Mouse (Mus musculus) adrenal gland, adult 2 months (tissue): ENCODE data around the gene Celsr2. TPM values are rescaled to one million over a fixed set of nuclear protein-coding genes. Genes with fewer than 3 reads are reported as not detected.
A peak's percentile ranks its signal among the peaks of the same experiment; 100 is the strongest.

Experiments
- DNase-seq: peaks from one replicate; pipeline ENCODE4 v3.0.0; 2021
- polyA plus RNA-seq: library from polyadenylated mRNA; depleted of rRNA; stranded (reverse); fragments of >200 nt; gene quantifications from 2 replicates; pipeline ENCODE4 v1.2.3, GENCODE M21; 2012
- total RNA-seq, 2 experiments: library from RNA; stranded (reverse); gene quantifications; 2 replicates each; pipeline ENCODE4 v1.2.3; 2021

Gene Celsr2
- total and polyA plus RNA-seq, 3 experiments, result 6.1 to 9.9 (median 8.3) TPM

DNA sequence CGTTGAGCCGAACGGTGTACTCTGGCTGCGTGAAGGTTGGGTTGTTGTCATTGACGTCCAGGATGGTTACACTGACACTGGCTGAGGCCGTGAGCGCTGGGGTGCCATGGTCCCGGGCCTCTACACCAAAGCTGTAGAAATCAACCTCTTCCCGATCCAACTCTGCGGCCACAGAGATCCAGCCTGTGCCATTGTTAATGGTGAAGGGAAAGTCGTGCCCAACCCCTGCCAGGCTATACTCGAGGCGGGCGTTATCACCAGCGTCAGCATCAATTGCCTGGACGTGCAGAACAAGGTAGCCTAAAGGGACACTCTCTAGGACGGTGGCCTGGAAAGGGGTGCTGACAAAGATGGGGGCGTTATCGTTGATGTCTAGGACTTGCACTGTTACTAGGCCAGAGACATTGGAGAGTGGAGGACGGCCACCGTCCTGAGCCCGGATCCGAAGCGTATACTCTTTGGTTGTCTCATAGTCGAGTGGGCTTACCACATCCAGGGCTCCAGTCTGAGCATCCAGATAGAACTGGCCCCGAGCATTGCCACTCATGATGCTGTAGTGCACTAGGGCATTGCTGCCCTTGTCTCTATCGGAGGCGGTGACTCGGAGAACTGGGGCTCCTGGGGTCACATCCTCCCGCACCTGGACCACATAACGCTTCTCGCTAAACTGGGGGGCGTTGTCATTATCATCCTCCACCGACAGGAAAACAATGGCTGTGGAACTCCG lies 1.6 kb downstream of the Celsr2 start:
- DNase-seq, result no peak

DNA sequence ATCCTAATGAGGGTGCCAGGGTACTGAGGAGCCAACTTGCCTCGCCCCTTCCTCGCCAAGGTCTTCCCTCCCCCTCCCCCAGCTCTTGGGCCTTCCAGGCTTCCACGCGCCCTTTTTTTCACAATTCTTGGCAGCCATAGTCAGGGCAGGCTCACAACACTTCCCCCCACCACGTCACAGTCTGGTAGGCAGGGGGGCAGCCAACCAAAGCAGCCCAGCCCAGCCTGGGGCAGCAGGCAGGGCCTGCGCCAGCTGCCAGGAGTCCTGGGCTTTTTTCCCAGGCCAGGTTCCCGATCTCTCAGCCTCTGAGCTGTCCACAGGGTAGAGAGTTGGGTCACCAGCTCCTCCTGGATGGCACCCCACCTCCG lies 3.6 kb downstream of the Celsr2 start:
- no peak for DNase-seq

DNA sequence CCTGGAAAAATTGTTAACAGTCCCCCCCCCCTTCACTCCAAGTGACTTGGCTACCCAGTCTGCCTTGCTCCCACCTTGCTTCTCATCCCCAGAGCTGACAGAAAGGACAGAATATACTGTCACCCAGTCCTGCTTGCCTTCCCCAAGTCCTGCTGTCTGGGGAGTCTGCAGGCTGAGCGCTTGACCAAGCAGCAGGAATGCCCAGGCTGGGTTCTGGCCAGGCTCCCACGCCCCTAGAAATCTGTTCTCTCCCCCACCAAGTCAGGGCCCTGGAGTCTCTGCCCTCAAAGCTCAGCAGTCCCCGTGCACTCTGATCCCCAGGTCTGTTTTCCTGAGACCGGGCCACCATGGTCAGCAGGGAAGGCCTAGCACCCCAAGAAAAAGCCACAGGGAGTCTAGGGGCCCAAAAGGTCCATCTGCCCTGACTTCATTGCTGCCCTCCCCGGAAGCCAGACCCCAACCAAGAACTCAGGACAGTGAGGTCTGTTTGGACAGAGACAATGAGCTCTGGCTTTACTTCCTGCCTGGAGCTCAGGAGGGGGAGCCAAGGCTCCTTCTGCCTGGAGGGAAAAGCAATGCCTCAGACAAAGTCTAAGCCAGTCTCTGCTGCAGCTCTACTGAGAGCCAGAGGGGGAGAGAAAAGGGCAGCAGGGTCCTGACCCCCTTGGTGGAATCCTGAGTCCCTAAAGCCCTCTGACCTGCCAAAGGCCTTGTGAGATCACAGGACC lies 4.2 kb downstream of the Celsr2 start:
- no peak for DNase-seq

DNA sequence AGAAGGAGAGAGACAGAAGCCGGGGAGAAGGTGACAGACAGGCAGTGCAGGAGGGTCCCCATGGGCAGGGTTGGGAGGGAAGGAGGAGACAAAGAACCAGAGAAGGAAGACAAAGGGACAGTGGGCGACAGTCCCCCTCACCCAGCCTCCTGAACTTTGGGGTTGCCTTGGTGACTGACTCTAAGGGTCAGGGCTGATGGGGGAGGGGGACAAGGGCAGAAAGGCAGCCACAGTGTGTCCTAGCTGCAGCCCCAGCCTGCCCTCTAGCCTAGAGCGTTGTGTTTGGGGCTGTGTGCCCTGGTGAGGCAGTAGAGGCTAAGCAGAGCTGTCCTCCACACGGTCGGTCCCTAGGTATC lies 5.0 kb downstream of the Celsr2 start:
- no peak for DNase-seq

DNA sequence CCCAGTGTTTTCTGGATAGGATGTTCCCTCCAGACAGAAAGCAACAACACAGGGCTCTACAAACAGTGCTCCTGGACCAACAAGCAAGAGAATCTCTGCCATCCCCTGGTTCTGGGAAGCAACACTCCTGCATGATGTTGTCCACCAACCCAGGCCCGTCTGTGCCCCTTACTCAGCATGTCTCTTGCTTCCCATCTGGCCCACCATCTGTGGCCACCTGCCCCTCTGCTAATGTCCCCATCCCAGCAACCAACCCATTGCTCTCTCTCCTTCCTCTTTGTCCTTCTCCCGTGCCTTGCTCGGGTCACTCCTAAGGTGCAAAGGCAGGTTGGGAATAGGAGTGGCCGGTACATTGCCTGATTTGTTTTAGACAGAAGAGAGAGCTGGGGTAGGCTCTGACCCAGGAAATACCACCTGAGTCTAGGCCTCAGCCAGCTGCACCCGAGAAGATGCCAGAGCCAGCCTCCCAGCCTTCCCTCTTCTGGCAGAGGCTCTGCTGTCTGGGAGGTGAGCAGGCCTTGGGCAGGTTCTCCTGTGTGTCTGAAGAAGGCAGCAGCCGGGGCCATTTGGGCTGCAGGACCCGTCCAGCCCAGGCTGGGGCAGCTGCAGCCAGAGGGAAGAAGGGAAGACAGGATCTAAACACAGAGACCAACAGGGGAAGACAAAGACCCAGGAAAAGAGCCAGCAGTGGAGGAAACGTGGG lies 5.5 kb downstream of the Celsr2 start:
- DNase-seq, result no peak

DNA sequence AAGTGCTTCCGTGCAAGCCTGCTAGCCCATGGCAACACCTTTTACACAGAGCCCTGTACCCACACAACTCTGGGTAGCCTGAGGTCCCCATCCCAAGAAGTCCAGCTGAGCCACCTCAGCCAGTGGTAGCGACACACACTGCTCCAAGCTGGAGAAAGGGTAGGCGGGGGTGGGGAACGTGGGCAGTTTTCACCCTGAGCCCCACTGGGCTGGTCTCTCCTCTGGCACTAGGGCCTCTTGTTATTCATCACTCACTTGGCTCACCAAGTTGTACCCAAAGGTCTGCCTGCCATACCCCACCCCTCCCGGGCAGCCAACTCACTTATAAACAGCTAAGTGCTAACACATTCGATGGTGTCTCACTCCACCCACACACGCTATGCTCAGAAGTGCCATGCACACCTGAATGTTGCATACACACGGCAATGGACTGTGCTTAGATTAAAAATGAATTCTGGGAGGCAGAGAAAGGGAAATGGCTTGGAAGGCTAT lies 6.8 kb downstream of the Celsr2 start:
- DNase-seq, result no peak

DNA sequence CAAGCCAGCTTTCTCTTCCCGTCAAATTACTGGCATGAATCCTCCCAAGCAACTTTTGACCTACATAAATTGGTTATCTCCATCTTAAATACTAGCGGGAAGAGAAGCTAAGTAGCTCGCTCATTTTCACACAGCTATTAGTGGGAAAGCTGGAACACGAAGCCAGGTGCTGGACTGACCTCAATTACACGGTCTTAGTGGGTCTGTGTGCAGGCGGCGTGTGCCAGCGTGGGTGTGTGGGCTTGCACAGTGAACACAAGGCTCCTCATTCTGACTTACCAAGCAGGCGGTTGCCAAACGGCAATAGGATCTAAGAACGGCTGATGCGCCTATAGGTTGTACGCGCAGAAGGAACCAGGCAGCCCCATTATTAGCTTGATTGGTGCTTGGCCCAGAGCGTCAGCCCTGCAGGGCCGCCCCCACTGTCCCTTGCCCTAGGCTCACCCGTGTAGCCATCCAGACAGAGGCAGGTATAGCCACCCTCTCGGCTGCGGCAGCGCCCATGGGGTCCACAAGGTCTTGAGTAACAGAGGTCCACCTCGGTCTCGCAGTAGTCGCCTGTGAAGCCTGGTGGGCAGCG lies 9.0 kb downstream of the Celsr2 start:
- DNase-seq, result no peak

DNA sequence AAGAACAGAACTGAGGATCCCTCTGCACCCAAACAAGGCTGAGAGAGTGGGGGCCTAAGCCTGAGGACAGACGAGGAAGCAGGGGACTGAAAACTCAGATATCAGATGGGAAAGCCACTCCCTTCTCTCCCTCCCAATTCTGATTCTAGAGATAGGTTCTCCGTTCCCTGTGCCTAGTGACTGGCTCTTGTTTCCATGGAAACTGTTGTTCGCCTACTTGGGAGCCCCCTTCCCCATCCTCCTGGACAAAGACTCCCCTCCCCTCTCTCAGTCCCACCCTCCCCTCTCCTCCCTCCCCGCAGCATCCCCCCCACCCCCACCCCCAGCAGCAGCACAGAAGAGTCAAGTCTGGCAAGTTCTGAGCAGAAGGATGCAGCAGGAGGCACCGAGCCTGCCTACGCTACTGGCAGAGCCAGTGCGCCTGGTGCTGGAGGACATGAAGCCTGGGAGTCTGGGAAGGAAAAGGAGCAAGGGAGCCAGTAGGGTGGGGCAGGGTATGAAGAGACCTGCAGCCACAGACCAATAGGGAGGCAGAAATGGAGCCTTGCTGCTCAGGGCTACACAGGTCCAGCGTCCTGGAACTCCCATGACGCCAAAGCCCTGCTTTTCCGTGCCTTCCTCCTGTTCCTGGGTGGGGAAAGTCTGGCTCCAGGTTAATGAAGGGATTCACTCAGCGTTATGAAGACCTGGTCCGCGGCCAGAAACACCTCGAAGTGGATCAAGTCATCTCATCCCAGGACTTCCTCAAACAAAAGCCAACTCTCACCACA lies 9.6 kb downstream of the Celsr2 start:
- no peak for DNase-seq

DNA sequence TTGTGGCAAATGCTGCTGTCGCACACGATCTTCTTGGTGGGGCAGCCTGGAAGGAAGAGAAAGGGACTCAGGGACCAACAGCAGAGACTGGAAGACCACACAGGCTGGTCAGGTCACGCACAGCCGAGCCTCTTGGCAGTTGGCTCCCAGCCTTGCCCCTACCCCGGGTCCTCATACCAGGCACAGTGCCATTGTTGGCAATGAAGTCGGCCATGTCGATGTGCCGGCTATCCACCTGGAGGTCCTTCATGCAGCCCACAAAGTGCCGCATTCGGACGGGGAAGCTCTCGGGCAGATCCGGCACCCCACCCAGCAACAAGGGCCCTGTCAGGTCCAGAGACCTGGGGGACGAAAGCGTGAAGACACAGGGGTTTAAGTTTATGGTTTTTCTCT lies 12.8 kb downstream of the Celsr2 start:
- no peak for DNase-seq

DNA sequence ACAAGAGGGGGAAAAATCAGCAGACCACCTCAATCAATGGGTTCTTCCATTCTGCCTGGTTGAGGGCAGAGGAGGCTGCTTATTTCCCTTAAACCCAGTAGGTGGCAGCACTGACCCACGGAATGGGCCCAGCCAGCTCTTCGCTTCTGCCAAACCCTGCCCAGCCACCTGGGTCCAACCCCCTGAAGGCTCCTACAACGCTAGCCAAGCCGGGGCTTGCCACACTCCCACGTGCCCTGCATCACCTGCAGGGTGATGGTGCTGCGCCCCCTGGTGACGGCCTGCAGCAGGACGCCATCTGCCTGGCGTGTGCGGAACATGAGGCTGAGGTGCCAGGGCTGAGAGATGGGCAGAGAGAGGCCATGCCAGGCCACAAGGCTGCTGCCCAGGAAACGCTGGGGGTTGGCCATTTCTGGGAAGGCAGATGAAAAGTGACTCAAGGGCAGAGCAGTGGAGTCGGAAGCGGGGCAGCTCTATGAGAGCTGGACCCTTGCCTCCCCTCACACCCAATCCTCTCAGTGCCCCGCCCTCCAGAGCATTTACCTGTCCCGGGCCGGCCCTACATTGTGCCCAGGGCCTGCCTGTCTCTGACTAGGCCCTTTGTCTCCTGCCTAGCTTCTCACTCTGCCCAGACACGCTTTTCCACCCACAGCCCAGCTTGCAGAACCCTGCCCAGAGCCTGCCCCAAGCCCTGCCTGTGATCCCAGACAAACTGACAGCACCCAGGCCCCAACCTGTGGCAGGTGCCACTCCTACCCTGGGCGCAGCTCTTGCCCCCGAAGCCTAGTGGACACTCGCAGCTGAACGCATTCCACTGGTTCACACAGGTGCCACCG lies 13.4 kb downstream of the Celsr2 start:
- peak; percentile 90 for DNase-seq

DNA sequence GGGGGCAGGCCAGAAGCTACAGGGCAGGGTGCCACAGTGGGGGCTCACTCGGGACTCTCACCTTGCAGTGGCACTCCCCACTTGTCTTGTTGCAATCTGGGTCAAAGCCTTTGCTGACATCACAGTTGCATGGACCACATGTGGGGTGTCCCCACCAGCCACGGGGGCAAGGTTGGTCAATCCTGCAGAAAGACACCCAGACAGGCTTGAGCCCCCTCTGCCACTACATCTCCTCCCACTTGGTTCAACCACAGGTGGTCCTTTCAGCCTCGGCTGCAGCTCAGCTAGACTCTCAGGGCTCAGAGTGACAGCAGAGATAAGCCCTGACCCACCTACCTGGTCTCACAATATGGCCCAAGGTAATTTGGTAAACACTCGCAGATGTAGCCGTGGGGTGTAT lies 14.9 kb downstream of the Celsr2 start:
- DNase-seq, result no peak

DNA sequence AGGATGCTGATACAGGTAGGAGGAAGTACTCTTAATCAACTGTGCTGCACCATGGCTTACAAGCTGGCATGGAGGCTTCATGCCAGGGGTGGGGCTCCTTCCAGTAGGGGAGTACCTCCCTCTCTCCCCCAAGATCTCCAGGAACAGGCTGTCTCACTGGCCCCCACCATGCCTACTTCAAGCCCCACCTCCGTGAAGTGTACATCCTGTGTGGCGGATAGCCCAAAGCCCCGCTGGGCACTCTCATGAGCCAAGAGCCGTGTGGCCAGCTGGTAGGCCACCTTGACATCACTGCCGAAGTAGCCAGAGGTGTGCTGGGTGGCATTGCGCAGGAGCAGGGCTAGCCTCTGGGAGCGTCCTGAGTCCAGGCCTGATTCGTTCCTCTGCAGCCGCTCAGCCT lies 17.1 kb downstream of the Celsr2 start:
- DNase-seq, result no peak

DNA sequence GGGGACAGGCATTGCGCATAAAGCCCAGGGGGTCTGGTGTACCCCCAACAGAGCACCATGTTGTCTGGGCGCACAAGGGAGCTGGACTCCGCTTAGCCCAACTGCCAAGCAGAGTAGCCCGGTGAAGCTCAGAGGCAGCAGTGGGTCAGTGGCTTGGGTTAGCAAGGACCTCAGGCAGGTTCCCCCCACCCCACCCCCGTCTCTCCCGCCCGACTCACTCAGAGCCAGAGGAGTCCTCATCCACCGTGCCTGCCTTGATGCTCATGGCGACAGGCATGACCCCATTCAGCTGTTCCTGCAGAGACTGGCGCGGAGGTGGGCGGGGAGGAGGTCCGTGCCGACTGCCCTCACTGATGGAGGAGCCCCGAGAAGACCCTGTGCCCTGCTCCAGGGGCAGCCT lies 22.6 kb downstream of the Celsr2 start:
- DNase-seq, result no peak

DNA sequence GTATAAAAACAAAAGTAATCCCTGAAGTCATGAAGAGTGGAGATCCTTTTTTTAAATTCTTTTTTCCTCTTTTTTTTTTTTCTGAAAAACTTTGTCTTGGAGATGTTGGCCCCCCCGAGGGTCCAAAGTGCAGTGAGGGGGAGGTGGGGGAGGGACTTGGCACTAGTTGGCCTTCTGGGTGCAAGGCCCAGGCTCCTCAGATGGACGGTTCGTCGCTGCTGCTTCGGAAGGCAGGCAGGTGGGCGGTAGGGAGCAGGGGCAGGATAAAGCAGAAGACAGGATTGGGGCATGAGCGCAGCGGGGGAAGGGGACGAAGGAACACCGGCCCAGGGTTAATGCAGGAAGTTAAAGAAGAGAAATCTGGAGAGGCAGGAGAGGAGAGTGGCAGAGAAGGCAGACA lies 23.1 kb downstream of the Celsr2 start:
- no peak for DNase-seq

DNA sequence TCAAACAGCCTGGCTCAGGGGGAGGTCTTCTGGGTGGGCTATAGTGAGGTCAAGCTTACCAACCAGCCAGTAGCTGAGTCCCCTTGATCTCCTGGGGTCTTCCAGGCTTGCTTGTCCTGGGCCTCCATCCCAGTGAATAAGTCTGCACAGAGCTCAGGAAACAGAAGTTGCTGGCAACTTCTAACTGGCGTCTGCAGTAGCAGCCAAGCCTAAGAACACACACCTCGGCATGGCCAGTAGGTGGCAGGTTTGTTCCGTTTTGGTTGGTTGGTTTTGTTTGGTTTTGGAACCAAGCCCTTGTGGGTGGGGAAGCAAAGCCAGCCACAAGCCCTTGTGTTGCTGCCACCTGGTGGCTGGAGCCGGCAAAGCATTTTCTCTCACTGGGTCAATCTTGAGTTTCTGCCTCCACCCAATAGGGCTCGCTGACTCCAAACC lies 26.2 kb downstream of the Celsr2 start:
- DNase-seq, result peak; percentile 94

DNA sequence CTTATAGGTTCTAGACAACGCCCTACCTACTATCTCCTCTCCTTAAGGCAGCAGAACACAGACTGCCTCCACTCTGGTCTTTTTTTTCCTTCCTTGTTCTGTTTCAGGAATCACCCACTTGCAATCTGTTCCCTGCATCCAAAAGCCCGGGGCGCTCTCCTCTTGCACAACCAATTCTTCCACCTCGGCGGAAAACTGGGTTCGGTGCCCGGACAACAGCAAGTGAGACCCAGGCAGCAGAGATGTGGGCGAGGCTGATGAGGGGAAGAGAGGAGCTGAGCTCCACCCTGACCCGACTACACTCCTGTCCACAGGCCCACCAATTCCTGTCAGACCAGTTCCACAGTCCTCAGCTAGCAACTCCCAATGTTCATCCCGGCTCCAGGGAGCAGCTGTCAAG lies 29.2 kb downstream of the Celsr2 start:
- no peak for DNase-seq

DNA sequence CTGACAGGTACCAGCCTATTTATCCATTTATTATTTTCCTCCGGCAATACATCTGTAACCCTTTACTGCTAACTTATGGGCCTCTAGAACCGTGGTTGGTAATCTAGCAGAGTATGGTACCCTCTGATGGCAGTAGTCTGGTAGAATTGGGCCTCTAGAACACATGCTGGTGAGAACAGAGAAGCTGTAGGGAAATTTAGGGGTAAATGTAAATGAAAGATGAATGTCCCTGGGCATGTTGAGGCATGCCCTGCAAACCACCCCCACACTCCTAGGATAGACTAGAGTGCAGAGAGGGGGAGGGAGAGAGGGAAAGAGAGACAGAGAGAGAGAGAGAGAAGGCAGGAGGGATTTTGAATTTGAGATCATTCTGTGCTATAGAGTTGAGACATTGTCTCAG lies 30.9 kb downstream of the Celsr2 start:
- DNase-seq, result no peak

DNA sequence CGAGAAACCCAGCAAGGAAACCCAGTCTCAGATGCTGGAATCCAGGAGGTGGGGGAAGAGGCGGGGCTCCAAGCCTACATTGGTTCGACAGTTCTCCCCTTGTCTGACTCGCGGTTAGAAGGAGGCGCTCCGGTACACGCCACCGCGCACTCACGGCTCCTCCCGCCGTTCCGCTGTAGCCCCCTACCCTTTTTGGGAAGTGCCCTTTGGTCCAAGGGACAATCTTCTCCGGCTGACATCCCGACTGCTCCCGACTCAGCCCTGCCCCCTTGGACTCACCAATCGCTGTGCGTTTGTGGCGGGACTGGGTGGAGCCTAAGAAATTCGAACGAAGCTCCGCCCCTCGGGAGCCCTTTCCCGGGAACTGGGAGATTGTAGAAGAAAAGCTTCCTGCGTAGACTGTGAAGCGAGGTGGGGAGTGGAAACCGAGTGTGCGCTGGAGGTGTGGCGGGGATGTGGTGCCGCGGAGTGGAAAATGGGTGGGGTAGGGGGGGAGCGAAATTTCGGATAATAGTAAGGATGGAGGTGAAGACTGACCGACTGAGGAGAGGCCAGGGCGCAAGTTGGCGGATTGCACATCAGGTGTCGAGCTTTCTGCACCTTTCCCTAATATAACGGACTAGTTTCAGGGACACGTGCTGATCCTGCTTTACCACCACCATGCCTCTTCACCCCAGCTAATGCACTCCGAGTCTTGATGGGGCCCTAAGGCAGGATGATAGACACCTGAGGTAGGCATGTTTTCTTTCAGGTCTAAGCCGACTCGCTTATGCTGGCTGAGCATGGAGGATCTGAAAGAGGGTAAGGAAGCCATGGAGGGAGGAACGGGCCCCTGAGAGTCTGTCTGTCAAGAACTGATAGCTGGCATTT lies 31.6 kb downstream of the Celsr2 start, which contains the start of gene Psrc1:
Gene Psrc1 (plus strand): TSS at position 355 of the 870 bp plus-strand sequence.
- peak; percentile 94 for DNase-seq

DNA sequence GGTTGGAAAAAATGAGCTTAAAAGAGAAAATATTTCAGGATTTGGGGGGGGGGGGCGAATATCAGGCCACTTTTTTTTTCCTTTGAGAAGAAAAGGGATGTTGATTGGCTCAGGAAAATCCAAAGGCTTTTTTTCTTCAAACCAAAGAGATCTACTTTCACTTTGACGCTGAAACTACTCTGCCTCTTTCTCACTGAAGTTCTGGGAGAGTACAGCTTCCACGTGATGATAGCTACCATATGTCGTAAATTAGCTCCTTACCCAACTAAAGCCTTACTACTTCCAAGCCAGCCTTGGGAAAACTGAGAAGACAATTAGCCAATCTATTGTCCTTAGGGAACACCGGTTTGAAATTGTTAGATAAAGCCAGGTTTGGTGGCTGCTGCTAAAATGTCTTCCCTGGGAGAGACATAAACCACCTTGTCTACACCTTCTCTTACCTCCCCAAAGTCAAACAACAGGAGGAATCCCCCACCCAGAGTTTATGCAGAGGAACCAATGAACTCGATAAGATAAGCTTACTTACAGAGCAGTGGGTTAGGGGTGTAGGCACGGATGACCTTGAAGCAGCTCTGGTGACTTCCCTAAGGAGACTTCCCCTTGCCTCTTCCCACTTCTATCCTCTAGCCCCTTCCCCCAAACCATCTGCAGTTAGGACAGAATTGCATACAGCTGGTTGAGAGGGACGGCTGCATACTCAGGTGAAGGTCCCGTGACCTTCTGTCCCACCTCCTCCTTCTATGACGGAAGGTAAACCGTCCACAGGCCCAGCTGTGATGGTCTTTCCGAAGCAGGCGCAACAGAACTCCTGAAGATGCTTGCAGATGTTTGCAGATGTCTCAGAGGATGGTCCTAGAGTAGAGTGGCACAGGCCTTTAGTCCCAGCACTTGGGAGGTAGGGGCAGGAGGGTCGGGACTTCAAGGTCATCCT lies 33.1 kb downstream of the Celsr2 start:
- DNase-seq, result no peak
